Mouse (Mus musculus): ENCODE data around the gene Ssbp2.

The Ssbp2 gene

DNA sequence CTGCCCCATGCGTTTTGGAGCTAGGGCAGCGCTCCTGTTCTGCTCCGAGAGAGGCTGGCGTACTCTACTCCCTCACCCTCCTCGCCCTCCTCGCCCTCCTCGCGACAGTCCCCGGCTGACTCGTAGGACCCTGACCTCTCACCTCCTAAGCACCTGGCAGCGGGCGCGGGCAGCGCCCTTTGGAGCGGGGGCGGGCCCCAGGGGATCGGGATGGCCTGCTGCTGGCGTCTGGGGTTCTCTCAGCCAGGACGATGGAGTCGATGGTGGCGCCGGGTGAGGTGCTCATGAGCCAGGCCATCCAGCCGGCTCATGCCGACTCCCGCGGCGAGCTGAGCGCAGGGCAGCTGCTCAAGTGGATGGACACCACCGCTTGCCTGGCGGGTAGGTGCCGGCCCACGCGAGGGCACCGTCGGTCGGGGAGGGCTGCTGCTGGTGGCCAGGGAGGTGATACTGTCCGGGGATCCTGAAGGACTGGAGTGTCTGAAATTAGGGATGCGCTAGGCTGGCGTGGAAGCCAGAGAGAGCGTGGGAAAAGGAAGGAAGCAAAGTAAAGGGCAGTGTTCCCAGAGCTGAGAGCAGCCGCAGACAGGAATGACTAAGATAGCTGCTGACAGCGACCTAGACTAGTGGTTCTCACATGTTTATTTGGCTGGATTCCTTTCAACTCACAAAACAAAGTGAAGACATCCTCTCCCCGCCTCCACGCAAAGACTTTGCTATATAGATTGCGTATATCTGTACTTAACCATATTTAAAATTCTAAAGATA lies 281.4 kb downstream of the Ssbp2 start, which contains the start of gene Acot12:
Gene Acot12 (plus strand): TSS at position 233 of the 768 bp plus-strand sequence.
- DNase-seq: peak; percentile 75 to 93

DNA sequence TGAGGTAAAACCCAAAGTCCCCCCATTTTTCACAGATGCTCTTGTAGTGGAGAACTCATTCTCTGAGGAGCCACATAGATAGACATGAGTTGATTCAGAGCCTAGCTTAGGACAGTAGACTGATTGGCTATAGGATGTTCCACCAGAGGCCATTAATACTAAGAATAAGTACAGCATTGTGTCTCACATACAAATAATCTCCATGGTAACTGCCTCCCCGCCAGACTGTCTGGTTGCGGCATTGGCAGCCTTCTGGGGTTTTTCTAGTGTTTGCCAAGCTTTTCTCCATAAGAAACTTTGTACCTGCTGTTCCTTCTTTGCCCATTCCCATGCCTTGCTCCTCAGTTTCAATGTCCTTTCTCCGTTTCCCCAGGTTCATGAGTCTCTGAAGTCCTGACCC lies 283.1 kb downstream of the Ssbp2 start:
- DNase-seq: no peak

GRCm38 (mm10) chr13:91746470-91746869 lies 286.4 kb downstream of the Ssbp2 start:
- no peak for DNase-seq

DNA sequence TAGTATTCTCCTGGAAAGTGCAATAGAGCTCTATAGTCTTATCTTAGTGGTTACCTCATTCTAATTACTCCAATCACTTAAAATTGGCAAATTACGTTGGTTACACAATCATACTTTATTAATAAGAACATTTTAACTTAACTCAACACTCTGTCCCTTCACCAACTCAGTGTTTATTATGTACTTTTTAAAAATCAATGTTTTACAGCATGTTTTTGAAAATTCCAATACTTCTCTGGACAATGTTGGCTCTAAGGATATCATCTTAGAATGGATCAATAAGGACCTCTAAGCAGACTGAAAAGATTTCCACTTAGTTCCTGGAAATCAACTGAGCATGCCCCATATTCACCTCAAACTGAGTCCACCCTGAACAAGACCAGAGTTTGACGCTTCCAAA lies 288.3 kb downstream of the Ssbp2 start:
- DNase-seq: no peak

- no peak for DNase-seq
Observed at GRCm38 (mm10) chr13:91749981-91750380, 289.9 kb downstream of the Ssbp2 start.

Measured in kidney, postnatal 25 days (tissue).